Mouse (Mus musculus): ENCODE data around the gene Hibch.
"Not testable (repeated sequence)": the region's sequence is repeated elsewhere in the genome, so short reads cannot be mapped to it uniquely, and the experiment has no call there.

Gene Hibch

GRCm38 (mm10) chr1:52909783-52910182 lies 65.1 kb downstream of the Hibch start:
- no peak for DNase-seq

- no peak for DNase-seq
These were observed 71.9 kb downstream of the Hibch start for GRCm38 (mm10) chr1:52916655-52917054.

GRCm38 (mm10) chr1:52918897-52919296 lies 74.2 kb downstream of the Hibch start:
- DNase-seq = not testable (repeated sequence)

GRCm38 (mm10) chr1:52924482-52924881 lies 79.8 kb downstream of the Hibch start:
- DNase-seq = not testable (repeated sequence)

GRCm38 (mm10) chr1:52934494-52934893 lies 89.8 kb downstream of the Hibch start:
- no peak for DNase-seq

- DNase-seq = no peak
These were observed 94.3 kb downstream of the Hibch start for GRCm38 (mm10) chr1:52939021-52939420.

- no peak for DNase-seq
These were observed 103.2 kb downstream of the Hibch start for GRCm38 (mm10) chr1:52947895-52948294.

GRCm38 (mm10) chr1:52951146-52951868 lies 106.6 kb downstream of the Hibch start:
- no peak for DNase-seq

GRCm38 (mm10) chr1:52952143-52952542 lies 107.4 kb downstream of the Hibch start:
- DNase-seq = no peak

GRCm38 (mm10) chr1:52952551-52953397 lies 108.0 kb downstream of the Hibch start:
- peak; percentile 5 to 9 for DNase-seq

GRCm38 (mm10) chr1:52953548-52953947 lies 108.8 kb downstream of the Hibch start:
- DNase-seq = no peak

- DNase-seq = no peak
These were observed 109.7 kb downstream of the Hibch start for GRCm38 (mm10) chr1:52954456-52954855.

GRCm38 (mm10) chr1:52955102-52955501 lies 110.4 kb downstream of the Hibch start:
- peak; percentile 7 to 12 for DNase-seq

GRCm38 (mm10) chr1:52956746-52957145 lies 112.0 kb downstream of the Hibch start:
- DNase-seq = no peak

GRCm38 (mm10) chr1:52960191-52960590 lies 115.5 kb downstream of the Hibch start:
- no peak for DNase-seq

- no peak for DNase-seq
These were observed 118.4 kb downstream of the Hibch start for GRCm38 (mm10) chr1:52963097-52963496.

GRCm38 (mm10) chr1:52964581-52964980 lies 119.9 kb downstream of the Hibch start:
- DNase-seq = no peak

Data from thymus, adult 18-20 months (tissue).